Mouse (Mus musculus): ENCODE measurements around the gene Ovca2. TPM values are rescaled to one million over a fixed set of nuclear protein-coding genes. Genes with fewer than 3 reads are reported as not detected.
A peak's percentile ranks its signal among the peaks of the same experiment; 100 is the strongest.

Ovca2 gene
- total RNA-seq, 2 experiments from 2014 or later: 12.1 to 12.7 TPM

DNA sequence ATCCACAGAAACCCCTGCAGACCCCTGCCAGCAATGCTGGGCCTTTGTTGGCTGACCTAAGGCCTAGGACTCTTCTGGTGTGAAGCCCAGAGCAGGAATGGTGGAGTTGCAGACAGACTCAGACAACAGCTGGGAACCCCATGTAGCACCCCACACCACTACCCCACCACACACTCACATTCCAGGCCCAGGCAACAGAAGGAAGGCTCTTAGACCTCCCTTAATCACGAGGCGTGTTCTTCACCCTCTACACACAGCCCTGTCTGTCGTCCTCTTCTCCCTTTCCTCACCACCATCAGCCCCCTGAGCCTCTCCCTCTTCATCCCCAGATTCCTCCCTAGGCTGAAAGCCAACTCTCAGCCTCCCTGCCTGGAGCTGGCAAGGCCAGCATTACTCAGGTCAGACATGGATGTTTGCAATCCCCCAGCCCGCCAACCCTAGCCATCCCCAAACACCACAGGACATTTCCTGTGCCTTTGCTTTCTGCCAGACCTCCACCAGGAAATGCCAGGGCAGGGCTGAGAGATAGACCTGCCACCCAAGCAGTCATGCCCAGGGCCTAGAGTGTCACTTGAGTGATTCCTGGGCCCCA, 17.1 kb downstream of the Ovca2 start:
- peak in 1 of 2 experiments; percentile 6 for DNase-seq (ENCODE audit: extremely low spot score in 1 of 2, low spot score in 2 of 2)
- TF ChIP-seq CTCF (IDR thresholded peaks at IDR 0.05): no peak
- no peak overlapping the region for H3K27ac ChIP-seq
- intact Hi-C loops (cut with DNase I): no loop called here
- no peak overlapping the region for H3K4me3 ChIP-seq

DNA sequence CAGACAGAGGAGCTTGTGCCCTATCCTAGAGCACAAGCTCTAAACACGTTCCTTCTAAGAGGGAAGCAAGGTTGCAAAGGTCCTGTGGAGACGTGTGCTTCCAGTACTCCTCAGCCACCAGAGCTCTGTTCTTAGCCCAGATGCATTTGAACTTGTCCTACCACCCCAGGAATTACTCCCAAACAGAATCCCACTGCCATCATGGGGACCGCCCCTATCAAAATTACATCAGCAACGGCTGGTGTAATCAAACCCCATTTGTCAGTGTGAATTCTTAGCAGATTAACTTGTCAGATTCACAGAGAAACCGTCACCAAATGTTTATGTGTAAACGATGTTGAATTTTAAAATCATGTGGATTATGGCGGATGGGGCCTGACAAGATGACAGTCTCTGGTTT, 17.7 kb downstream of the Ovca2 start:
- H3K4me3 ChIP-seq: no peak overlapping the region
- no peak overlapping the region for H3K27ac ChIP-seq
- DNase-seq (ENCODE audit: extremely low spot score in 1 of 2, low spot score in 2 of 2): no peak
- no peak for TF ChIP-seq CTCF (IDR thresholded peaks at IDR 0.05)
- intact Hi-C loops (cut with DNase I): no loop called here

DNA sequence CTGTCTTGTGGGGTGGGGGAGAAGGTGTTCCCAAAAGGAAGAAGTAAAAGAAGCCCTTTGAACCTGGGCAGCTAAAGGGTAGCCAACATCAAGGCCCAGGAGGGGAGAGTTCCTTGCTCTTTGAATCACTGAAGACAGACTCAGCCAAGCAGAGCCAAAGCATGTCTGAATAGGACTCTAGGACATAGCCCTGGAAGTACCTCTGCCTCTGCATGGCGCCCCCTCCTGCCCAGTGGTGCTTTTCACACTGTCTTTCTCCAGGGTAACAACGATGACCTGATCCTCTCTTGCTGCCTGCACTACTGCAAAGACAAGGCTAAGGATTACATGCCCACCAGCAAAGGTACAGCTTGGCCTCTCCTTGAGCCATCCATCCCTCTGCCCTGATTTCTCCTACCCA, 19.1 kb downstream of the Ovca2 start:
- DNase-seq (ENCODE audit: extremely low spot score in 1 of 2, low spot score in 2 of 2): no peak
- intact Hi-C loops (cut with DNase I): no loop called here
- Histone ChIP-seq H3K27ac (no peak overlapping the region), H3K4me3 (no peak overlapping the region)
- TF ChIP-seq CTCF (IDR thresholded peaks at IDR 0.05): peak; percentile 50

DNA sequence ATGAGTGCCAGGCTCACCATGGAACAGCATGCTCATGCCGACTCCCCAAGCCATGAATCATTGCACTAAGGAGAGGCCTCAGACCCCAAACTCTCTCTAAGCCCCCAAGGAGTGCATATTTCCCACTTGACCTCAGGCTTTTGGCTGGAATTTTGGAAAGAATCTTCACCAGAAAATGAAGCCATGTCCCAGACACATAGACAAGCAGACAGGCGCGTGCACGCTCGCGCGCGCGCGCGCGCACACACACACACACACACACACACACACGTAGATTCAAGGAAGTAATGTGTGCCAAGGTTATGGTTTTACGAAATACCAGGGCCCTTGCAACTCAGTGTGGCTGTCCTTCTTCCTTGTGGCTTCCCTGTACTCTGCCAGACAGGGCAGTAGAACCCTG, 20.2 kb downstream of the Ovca2 start:
- no peak for DNase-seq (ENCODE audit: extremely low spot score in 1 of 2, low spot score in 2 of 2)
- intact Hi-C loops (cut with DNase I): no loop called here
- Histone ChIP-seq H3K4me3 (no peak overlapping the region), H3K27ac (no peak overlapping the region)
- no peak for TF ChIP-seq CTCF (IDR thresholded peaks at IDR 0.05)

DNA sequence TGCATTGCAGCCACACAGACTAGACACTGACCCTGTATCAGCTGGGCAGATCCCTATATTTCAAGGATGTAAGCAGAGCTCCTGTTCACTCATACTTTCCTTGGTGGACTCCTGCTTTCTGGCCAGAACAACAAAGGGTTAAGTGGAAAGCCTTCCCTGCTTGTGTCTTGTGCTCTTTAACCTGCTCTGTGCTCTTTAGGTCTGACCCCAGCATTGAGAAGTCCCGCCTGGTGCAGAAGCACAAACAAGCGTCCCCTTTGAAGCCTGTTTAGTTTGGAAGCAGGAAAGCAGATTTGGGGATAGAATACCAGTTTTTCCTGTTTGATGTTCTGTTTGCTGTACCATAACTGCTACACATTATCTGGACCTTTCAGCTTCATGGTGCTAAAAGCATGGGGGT, 20.7 kb downstream of the Ovca2 start:
- Histone ChIP-seq H3K4me3 (no peak overlapping the region), H3K27ac (peak overlapping the region; percentile 22)
- no peak for DNase-seq (ENCODE audit: extremely low spot score in 1 of 2, low spot score in 2 of 2)
- no peak for TF ChIP-seq CTCF (IDR thresholded peaks at IDR 0.05)
- intact Hi-C loops (cut with DNase I): no loop called here

GRCm38 (mm10) chr11:75157037-75157436, 21.6 kb downstream of the Ovca2 start:
- Histone ChIP-seq H3K27ac (peak overlapping the region; percentile 58), H3K4me3 (no peak overlapping the region)
- intact Hi-C loops (cut with DNase I): no loop called here
- no peak for DNase-seq (ENCODE audit: extremely low spot score in 1 of 2, low spot score in 2 of 2)
- no peak for TF ChIP-seq CTCF (IDR thresholded peaks at IDR 0.05)

DNA sequence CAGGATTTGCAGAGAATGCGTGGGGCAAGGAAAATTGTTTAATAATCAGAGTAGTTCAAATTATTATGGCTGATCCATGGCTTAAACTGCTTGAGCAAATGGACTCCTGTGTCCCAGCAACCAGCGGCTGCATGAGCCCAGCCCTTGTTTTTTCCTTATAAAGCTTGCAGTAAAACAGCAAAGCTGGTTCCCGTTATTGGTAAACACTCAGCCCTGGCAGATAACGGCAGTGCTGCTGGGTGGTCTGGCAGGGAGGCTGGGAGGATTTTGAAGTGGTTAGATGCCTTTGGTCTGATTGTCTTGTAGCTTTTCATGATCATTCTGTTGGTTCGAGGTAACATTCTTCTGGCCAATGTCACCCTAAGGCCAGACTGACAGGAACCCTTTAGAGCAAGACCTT, 22.2 kb downstream of the Ovca2 start:
- no peak overlapping the region for H3K4me3 ChIP-seq
- TF ChIP-seq CTCF (IDR thresholded peaks at IDR 0.05): no peak
- peak overlapping the region; percentile 58 for H3K27ac ChIP-seq
- intact Hi-C loops (cut with DNase I): no loop called here
- DNase-seq (ENCODE audit: extremely low spot score in 1 of 2, low spot score in 2 of 2): no peak

GRCm38 (mm10) chr11:75155985-75156384, 22.6 kb downstream of the Ovca2 start:
- peak in 1 of 2 experiments; percentile 7 for DNase-seq (ENCODE audit: extremely low spot score in 1 of 2, low spot score in 2 of 2)
- no peak overlapping the region for H3K4me3 ChIP-seq
- TF ChIP-seq CTCF (IDR thresholded peaks at IDR 0.05): no peak
- peak overlapping the region; percentile 58 for H3K27ac ChIP-seq
- intact Hi-C loops (cut with DNase I): no loop called here

DNA sequence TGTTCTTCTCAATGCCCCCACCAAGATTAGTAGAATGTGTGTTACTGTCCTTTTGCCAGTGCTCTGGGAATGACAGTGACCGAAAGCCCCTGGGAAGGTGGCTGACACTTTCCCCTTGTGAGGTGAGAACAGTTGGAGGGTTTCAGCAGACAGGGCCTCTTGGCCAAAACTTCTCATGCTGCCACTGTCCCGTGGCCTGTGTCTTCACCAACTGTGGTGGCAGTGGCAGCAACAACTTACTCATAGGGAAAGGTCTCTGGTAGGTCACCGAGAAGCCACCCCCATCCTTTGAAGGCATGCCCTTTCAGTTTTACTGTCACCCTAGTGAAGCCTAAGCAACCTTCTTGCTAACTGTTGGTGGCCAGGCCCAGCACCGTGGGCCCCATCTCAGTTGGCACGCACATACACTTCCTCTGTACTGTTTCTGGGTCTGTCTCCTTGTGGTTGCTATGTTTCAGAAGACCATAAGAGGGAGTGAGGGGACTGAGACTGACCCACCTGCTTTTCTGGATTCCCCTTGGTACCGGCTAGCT, 24.5 kb downstream of the Ovca2 start:
- intact Hi-C loops (cut with DNase I): no loop called here
- H3K27ac ChIP-seq: peak overlapping the region; percentile 65
- DNase-seq (ENCODE audit: extremely low spot score in 1 of 2, low spot score in 2 of 2): no peak
- H3K4me3 ChIP-seq: no peak overlapping the region
- TF ChIP-seq CTCF (IDR thresholded peaks at IDR 0.05): peak; percentile 22

DNA sequence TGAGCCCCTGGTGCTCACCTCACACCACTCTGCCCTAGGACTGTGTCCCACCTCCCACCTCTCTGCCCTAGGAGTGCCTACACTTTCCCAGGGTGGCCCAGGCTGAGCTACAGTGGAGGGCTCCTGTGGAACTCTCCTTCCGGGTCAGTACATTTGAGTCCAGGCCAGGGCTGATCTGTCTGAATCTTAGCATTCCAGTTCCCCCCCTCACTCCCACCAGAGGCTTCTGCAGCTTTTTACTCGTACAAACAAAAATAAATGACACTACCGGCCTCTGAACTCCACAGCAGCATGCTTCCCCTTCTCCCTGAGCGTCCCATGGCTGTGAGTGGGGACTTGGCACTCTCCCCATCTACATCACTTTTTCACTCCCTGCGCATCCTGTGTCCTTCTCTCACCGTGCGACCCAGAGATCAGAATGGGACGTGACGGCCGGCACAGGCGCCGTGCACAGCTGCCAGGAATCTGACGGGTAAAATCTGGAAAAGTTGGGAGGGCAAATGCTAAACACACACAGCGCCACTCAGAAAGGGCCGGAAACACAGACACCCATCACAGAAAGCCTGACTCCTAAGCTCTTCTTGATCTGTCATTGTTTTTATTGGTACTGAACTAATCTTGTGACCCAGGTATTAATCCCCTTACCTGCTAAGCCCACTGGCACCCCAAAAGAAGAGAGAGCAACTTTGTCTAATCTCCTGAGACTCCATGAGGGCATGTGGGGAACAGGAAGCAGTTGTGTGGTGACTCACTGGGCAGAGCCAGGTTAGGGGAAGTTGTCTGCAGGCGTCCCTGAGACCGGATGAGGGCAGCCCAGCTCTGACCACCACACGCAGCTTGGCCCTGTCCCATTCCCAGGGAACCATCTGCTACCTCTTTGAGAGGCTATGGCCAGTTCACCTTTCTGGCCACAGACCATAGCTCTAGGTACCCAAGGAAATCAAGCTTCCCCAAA, 25.8 kb downstream of the Ovca2 start:
- no peak overlapping the region for H3K4me3 ChIP-seq
- peak overlapping the region; percentile 65 for H3K27ac ChIP-seq
- TF ChIP-seq CTCF (IDR thresholded peaks at IDR 0.05): no peak; the same call in 1 of the 2 replicates
- no peak for DNase-seq (ENCODE audit: extremely low spot score in 1 of 2, low spot score in 2 of 2)
- intact Hi-C loops (cut with DNase I): no loop called here

DNA sequence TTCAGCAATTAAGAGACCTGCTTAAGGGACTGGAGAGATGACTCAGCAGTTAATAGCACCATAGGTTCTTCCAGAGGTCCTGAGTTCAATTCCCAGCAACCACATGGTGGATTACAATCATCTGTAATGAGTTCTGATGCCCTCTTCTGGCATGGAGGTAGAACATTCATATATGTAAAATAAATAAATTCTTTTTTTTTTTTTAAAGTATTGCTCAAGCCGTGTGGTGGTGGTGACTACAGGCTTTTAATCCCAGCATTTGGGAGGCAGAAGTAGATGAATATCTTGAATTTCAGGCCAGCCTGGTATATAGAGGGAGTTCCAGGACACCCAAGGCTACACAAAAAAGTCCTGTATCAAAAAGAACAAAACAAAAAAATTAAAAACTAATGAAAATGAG, 28.3 kb downstream of the Ovca2 start:
- Histone ChIP-seq H3K27ac (no peak overlapping the region), H3K4me3 (no peak overlapping the region)
- peak; percentile 12 for TF ChIP-seq CTCF (IDR thresholded peaks at IDR 0.05)
- intact Hi-C loops (cut with DNase I): no loop called here
- no peak for DNase-seq (ENCODE audit: extremely low spot score in 1 of 2, low spot score in 2 of 2)

DNA sequence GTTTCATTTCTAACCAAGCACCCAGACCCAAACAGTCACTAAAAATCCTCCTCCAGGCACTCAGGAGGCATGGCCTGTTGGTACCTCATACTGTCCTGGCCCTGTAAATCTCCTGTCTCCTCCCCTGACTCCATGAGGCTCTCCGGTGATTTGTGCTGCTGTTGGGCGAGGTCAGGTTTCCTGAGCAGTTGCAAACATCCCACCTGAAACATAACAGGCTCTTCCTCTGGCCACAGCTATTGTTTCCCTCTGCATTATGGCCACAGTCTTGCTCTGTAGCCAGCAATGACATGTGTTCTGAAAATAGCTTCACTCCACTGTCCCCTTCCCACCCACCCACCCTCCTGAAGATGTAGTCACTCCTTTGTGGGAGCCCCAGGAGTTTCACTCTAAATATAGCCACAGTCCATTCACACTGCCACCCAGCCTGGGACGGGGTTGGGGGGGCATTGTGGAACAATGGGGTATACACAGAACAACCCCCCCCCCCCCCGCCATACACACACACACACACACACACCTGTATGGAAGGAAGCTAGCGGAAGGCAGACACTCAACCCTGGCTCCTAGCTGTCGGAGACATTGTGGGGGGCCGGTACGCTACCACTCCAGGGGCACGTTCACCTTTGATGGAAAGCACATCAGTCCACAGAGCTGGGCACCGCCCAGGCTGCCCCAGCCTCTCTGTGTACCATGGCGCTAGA, 30.2 kb downstream of the Ovca2 start:
- H3K27ac ChIP-seq: peak overlapping the region; percentile 62

More for the DNA sequence above, 30.2 kb downstream of the Ovca2 start:
- DNase-seq (ENCODE audit: extremely low spot score in 1 of 2, low spot score in 2 of 2): no peak
- TF ChIP-seq CTCF (IDR thresholded peaks at IDR 0.05): no peak
- H3K4me3 ChIP-seq: no peak overlapping the region
- intact Hi-C loops (cut with DNase I): no loop called here
